Mouse (Mus musculus) kidney, embryonic 15.5 days (tissue): Measurements from ENCODE around the gene Lrrc72. TPM values are rescaled to one million over a fixed set of nuclear protein-coding genes. Genes with fewer than 3 reads are reported as not detected.

ENCODE experiments used
- ATAC-seq: fragments of 200-750 bp; cut with Nextera tagmentation; replicated peaks from 2 replicates; pipeline ENCODE4 v1.8.0; 2017; ENCODE audit warnings: moderate TSS enrichment; ENCODE audit not compliant: low FRiP score
- H3K27ac ChIP-seq: fragments of 300-500 bp; sonication (generic); 2 replicates; pipeline ENCODE4 v1.5.1; 2015; ENCODE audit warnings: mild to moderate bottlenecking, inconsistent platforms
- H3K27me3 ChIP-seq: fragments of 300-500 bp; sonication (generic); 2 replicates; pipeline ENCODE4 v1.6.1; 2015; ENCODE audit warnings: inconsistent platforms
- H3K36me3 ChIP-seq: fragments of 300-500 bp; sonication (generic); 2 replicates; pipeline ENCODE4 v1.6.1; 2015; ENCODE audit warnings: inconsistent platforms
- H3K4me1 ChIP-seq: fragments of 300-500 bp; sonication (generic); 2 replicates; pipeline ENCODE4 v1.6.1; 2015; ENCODE audit warnings: inconsistent platforms
- H3K4me2 ChIP-seq: fragments of 300-500 bp; sonication (generic); 2 replicates; pipeline ENCODE4 v1.6.1; 2015; ENCODE audit warnings: moderate library complexity, mild to moderate bottlenecking, inconsistent platforms
- H3K4me3 ChIP-seq: fragments of 300-500 bp; sonication (generic); replicated peaks from 2 replicates; pipeline ENCODE4 v1.5.1; 2015; ENCODE audit warnings: mild to moderate bottlenecking, inconsistent platforms
- H3K9ac ChIP-seq: fragments of 300-500 bp; sonication (generic); 2 replicates; pipeline ENCODE4 v1.6.1; 2015; ENCODE audit warnings: mild to moderate bottlenecking, inconsistent platforms
- H3K9me3 ChIP-seq: fragments of 300-500 bp; sonication (generic); replicated peaks from 2 replicates; pipeline ENCODE4 v1.6.1; 2016; ENCODE audit warnings: inconsistent platforms
- WGBS: fragments of 180-500 bp; shearing (Covaris S2); methylation state at CpG from one replicate; pipeline ENCODE4 v1.1.7; 2015; ENCODE audit warnings: mixed read lengths; 5-methylcytosine and 5-hydroxymethylcytosine counted together
- polyA plus RNA-seq: library from polyadenylated mRNA; unstranded; fragments of >200 nt; fragmentation: Nextera tagmentation; extraction: Ambion mirVana; gene quantifications from 2 replicates; pipeline ENCODE4 v1.2.1, GENCODE M21; 2015

Lrrc72 gene
- not detected in 2 replicates for polyA plus RNA-seq

- Histone ChIP-seq H3K27ac (no peak within 1 kb of the TSS), H3K9me3 (no peaks in the 10 kb centered on the region), H3K36me3 (no peaks in the 10 kb centered on the region), H3K4me1 (no peaks in the 10 kb centered on the region), H3K27me3 (no peaks in the 10 kb centered on the region), H3K4me2 (no peak within 1 kb of the TSS), H3K9ac (no peak within 1 kb of the TSS), H3K4me3 (no peak within 1 kb of the TSS)
- no peak for ATAC-seq
- whole genome bisulfite sequencing = 93% methylated on average over 9 of the region's 9 CpGs
Observed at GRCm38 (mm10) chr12:36253298-36253697, at the start of gene Lrrc72. Lrrc72 (minus strand) TSS chr12:36253398.

DNA sequence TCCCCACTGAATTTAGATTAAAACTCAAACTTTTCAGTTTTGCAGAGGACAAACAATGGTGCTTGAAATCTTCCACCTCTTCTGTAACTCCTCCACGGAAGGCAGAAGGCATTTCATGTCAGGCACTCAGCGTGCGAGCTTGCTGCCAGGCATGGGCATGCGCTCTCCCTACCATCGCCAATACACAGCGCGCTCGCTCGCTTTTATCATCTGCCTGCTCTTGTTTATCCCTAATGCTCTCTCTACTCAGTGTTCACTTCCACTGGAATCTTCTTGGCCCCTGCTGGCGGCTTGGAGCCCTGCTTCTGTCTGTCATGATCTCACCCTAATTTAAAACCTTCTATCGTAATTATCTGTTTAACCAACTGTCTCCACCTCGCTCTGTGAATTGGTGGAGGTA, 49.1 kb upstream of the Lrrc72 start:
- 82% methylated on average over 12 of the region's 12 CpGs for WGBS
- H3K27me3 ChIP-seq = no peaks in the 10 kb centered on the region
- H3K9me3 ChIP-seq = no peaks in the 10 kb centered on the region
- ATAC-seq = no peak
- no peak overlapping the region for H3K27ac ChIP-seq
- no peak overlapping the region for H3K9ac ChIP-seq
- no peaks in the 10 kb centered on the region for H3K36me3 ChIP-seq
- no peak overlapping the region for H3K4me2 ChIP-seq
- H3K4me1 ChIP-seq = no peaks in the 10 kb centered on the region
- H3K4me3 ChIP-seq = no peak overlapping the region

GRCm38 (mm10) chr12:36291346-36291745, 38.1 kb upstream of the Lrrc72 start:
- Histone ChIP-seq H3K27ac (no peak overlapping the region), H3K4me3 (no peak overlapping the region), H3K4me1 (no peaks in the 10 kb centered on the region), H3K9ac (no peak overlapping the region), H3K27me3 (no peaks in the 10 kb centered on the region), H3K36me3 (no peaks in the 10 kb centered on the region), H3K4me2 (no peak overlapping the region), H3K9me3 (no peaks in the 10 kb centered on the region)
- ATAC-seq = no peak
- 85% methylated on average over 6 of the region's 6 CpGs for WGBS

- Histone ChIP-seq H3K27ac (no peak overlapping the region), H3K36me3 (no peaks in the 10 kb centered on the region), H3K4me2 (no peak overlapping the region), H3K4me3 (no peak overlapping the region), H3K4me1 (no peaks in the 10 kb centered on the region), H3K9ac (no peak overlapping the region), H3K9me3 (no peaks in the 10 kb centered on the region), H3K27me3 (no peaks in the 10 kb centered on the region)
- 77% methylated on average over 4 of the region's 4 CpGs for WGBS
- no peak for ATAC-seq
Observed at GRCm38 (mm10) chr12:36290465-36290864, 37.3 kb upstream of the Lrrc72 start.

- no peaks in the 10 kb centered on the region for H3K9me3 ChIP-seq
- H3K4me1 ChIP-seq = no peaks in the 10 kb centered on the region
- no peaks in the 10 kb centered on the region for H3K27me3 ChIP-seq
- no peak overlapping the region for H3K4me2 ChIP-seq
- 85% methylated on average over 8 of the region's 8 CpGs for WGBS
- no peak overlapping the region for H3K4me3 ChIP-seq
- no peaks in the 10 kb centered on the region for H3K36me3 ChIP-seq
- no peak for ATAC-seq
- no peak overlapping the region for H3K27ac ChIP-seq
- H3K9ac ChIP-seq = no peak overlapping the region
Observed at GRCm38 (mm10) chr12:36289634-36290033, 36.4 kb upstream of the Lrrc72 start.

- H3K4me3 ChIP-seq = no peak overlapping the region
- no peak for ATAC-seq
- WGBS = 65% methylated on average over 3 of the region's 3 CpGs
- H3K36me3 ChIP-seq = no peaks in the 10 kb centered on the region
- H3K4me2 ChIP-seq = no peak overlapping the region
- H3K9ac ChIP-seq = no peak overlapping the region
- no peak overlapping the region for H3K27ac ChIP-seq
- no peaks in the 10 kb centered on the region for H3K4me1 ChIP-seq
- no peaks in the 10 kb centered on the region for H3K9me3 ChIP-seq
- H3K27me3 ChIP-seq = no peaks in the 10 kb centered on the region
Observed at GRCm38 (mm10) chr12:36274823-36275222, 21.6 kb upstream of the Lrrc72 start.

- no peak for ATAC-seq
- Histone ChIP-seq H3K4me1 (no peaks in the 10 kb centered on the region), H3K4me3 (no peak overlapping the region), H3K27me3 (no peaks in the 10 kb centered on the region), H3K36me3 (no peaks in the 10 kb centered on the region), H3K9me3 (no peaks in the 10 kb centered on the region), H3K27ac (no peak overlapping the region), H3K4me2 (no peak overlapping the region), H3K9ac (no peak overlapping the region)
- WGBS = 87% methylated on average over 8 of the region's 8 CpGs
Observed at GRCm38 (mm10) chr12:36267670-36268246, 14.6 kb upstream of the Lrrc72 start.

DNA sequence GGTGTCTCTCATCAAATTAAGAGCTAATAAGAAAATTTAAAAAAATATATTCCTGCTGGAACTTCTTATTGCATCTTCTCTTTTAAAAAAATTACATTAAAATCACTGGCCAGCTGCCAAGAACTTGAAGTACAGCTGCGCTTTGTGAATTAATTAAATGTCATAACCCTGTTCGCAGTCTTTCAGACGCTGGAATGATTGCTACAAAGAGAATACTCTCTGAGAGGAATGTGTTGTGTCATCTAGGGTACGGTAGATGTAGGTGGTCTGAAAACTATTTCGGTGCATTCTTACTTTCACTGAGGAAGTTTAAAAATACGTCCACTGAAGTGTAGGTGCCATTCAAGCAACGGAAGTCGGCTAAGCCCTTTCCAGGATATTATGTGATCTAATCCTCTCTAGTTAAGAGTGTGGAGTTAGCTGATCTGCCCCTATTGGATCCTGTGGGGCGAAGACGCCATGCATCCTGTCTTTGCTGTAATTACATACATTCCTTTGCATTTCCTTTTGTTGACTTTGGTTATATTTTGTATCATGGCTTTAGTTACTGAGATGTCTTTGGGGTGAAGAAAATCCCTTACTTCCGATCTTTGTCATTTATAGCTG, 9.0 kb upstream of the Lrrc72 start:
- Histone ChIP-seq H3K27ac (no peak overlapping the region), H3K4me2 (no peak overlapping the region; the same call in 1 of the 2 replicates), H3K36me3 (no peaks in the 10 kb centered on the region), H3K9me3 (no peaks in the 10 kb centered on the region), H3K27me3 (no peaks in the 10 kb centered on the region), H3K4me1 (0 out of 2 replicates have a peak, but pooled peaks cover 5% of the 10 kb centered on the region), H3K4me3 (no peak overlapping the region), H3K9ac (no peak overlapping the region)
- no peak for ATAC-seq
- WGBS = 69% methylated on average over 11 of the region's 11 CpGs

GRCm38 (mm10) chr12:36255413-36255812, 2.2 kb upstream of the Lrrc72 start:
- Histone ChIP-seq H3K4me2 (no peak overlapping the region), H3K36me3 (no peaks in the 10 kb centered on the region), H3K27me3 (no peaks in the 10 kb centered on the region), H3K4me1 (no peaks in the 10 kb centered on the region), H3K9me3 (no peaks in the 10 kb centered on the region), H3K27ac (no peak overlapping the region), H3K9ac (no peak overlapping the region), H3K4me3 (no peak overlapping the region)
- ATAC-seq = no peak
- 22% methylated on average over 5 of the region's 5 CpGs for WGBS

DNA sequence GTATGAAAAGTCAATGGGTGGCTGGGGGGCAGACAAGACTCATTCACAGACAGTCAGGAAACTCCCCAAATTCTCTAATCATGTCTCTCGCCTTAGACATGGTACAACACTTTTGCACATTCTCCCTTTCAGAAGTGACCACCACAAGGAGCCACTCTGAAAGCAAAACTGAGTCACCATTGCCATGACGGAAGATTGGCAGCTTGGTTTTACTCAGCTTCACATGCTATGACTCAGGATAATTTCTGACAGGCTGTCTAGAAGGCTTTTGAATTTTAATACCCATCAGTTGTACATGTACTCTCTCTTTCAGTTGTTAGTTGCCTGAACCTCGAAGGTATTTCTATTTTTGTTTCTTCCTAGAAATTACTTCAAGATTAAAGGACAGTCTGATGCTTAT, 12.0 kb downstream of the Lrrc72 start:
- H3K4me2 ChIP-seq = no peak overlapping the region
- WGBS = 90% methylated on average over 3 of the region's 3 CpGs
- no peak for ATAC-seq
- no peaks in the 10 kb centered on the region for H3K36me3 ChIP-seq
- H3K27me3 ChIP-seq = no peaks in the 10 kb centered on the region
- H3K9me3 ChIP-seq = no peaks in the 10 kb centered on the region
- no peak overlapping the region for H3K4me3 ChIP-seq
- H3K4me1 ChIP-seq = no peaks in the 10 kb centered on the region
- no peak overlapping the region for H3K27ac ChIP-seq
- H3K9ac ChIP-seq = no peak overlapping the region

GRCm38 (mm10) chr12:36231386-36231785, 21.8 kb downstream of the Lrrc72 start:
- no peaks in the 10 kb centered on the region for H3K27me3 ChIP-seq
- no peaks in the 10 kb centered on the region for H3K36me3 ChIP-seq
- no peak overlapping the region for H3K4me3 ChIP-seq
- no peak for ATAC-seq
- H3K9me3 ChIP-seq = no peaks in the 10 kb centered on the region
- 86% methylated on average over 2 of the region's 2 CpGs for WGBS
- no peak overlapping the region for H3K9ac ChIP-seq
- no peak overlapping the region for H3K4me2 ChIP-seq
- no peak overlapping the region for H3K27ac ChIP-seq
- no peaks in the 10 kb centered on the region for H3K4me1 ChIP-seq

DNA sequence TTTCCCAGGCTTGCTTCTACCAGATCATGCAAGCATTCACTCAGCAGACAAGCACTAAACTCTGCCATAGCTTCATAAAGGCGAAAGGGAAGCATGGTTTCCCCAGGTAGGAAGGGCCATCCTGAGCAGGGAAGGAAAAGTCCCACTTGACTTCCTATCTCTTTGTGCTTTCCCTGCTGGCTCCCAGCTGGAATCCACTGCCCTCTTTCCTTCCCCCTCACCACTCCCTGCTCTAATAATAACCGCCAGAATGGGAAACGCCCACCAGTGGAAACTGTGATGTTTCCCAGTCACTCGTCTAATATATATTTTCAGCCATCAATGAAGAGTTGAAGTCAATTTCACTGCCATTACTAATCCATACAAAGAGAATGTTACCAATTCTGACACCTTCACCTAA, 28.8 kb downstream of the Lrrc72 start:
- no peak overlapping the region for H3K27ac ChIP-seq
- no peaks in the 10 kb centered on the region for H3K36me3 ChIP-seq
- no peaks in the 10 kb centered on the region for H3K4me1 ChIP-seq
- no peak for ATAC-seq
- WGBS = 58% methylated on average over 4 of the region's 4 CpGs
- no peak overlapping the region for H3K4me3 ChIP-seq
- no peak overlapping the region for H3K9ac ChIP-seq
- H3K9me3 ChIP-seq = no peaks in the 10 kb centered on the region
- H3K27me3 ChIP-seq = no peaks in the 10 kb centered on the region
- H3K4me2 ChIP-seq = no peak overlapping the region

DNA sequence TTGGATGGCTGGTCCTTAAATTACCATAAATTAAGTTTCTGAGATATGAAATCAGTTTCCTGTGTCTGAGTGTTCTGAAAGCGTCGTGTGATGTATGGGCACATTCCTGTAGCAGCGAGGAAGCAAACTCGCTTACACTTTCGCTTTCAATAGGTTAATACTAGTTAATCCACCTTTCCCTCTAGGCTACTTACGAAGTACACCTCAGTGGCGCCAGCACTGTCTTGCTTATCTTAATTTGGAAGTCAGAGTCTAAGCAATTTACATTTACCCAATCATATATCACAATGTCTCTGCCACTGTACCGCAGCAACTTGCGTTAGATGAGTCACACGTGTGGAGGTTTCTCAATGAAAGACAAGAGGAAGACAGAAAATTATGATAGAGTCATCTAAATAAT, 36.3 kb downstream of the Lrrc72 start:
- Histone ChIP-seq H3K27ac (no peak overlapping the region), H3K9ac (no peak overlapping the region), H3K27me3 (no peaks in the 10 kb centered on the region), H3K4me2 (peak overlapping the region; percentile 33), H3K4me3 (no peak overlapping the region), H3K36me3 (no peaks in the 10 kb centered on the region), H3K4me1 (0 out of 2 replicates have a peak, but pooled peaks cover 8% of the 10 kb centered on the region), H3K9me3 (no peaks in the 10 kb centered on the region)
- ATAC-seq = no peak
- 58% methylated on average over 10 of the region's 10 CpGs for WGBS
